Mouse (Mus musculus) CH12.LX (cell line): ENCODE measurements around the gene Smim14. TPM values are rescaled to one million over a fixed set of nuclear protein-coding genes. Genes with fewer than 3 reads are reported as not detected.

Experiments used
- DNase-seq: peaks from one replicate; pipeline ENCODE4 v3.0.0-alpha.2; 2013; ENCODE audit errors: extremely low read depth
- H3K27ac ChIP-seq: 2 replicates; pipeline ENCODE4 v1.5.1; 2012; ENCODE audit warnings: low read depth, mild to moderate bottlenecking, control low read depth, moderate library complexity; ENCODE audit not compliant: insufficient read depth
- H3K27me3 ChIP-seq: replicated peaks from 2 replicates; pipeline ENCODE3; 2012; ENCODE audit warnings: inconsistent platforms
- H3K36me3 ChIP-seq, 2 experiments: replicated peaks in 1 of 2; 2 replicates each; pipeline versions ENCODE3 to v1.6.1; 2012; ENCODE audit warnings: inconsistent platforms in 1 of 2, low read length in 1 of 2, mild to moderate bottlenecking in 1 of 2, mixed read lengths in 1 of 2, moderate library complexity in 1 of 2; ENCODE audit not compliant: control insufficient read depth in 1 of 2, insufficient read depth in 1 of 2
- H3K4me1 ChIP-seq, 2 experiments: 2 replicates each; pipeline ENCODE4 v1.6.1; 2012; ENCODE audit warnings: inconsistent platforms in 1 of 2, moderate library complexity in 1 of 2; ENCODE audit not compliant: insufficient read depth in 2 of 2, control insufficient read depth in 1 of 2
- H3K4me2 ChIP-seq: 2 replicates; pipeline ENCODE4 v1.6.1; 2012; ENCODE audit warnings: low read depth, mild to moderate bottlenecking, control low read depth; ENCODE audit not compliant: poor library complexity, insufficient read depth, severe bottlenecking
- H3K4me3 ChIP-seq, 3 experiments: fragments of 150-350 bp in 1 of 3; sonication (generic) in 1 of 3; replicated peaks in 1 of 3; 2 replicates each; pipeline versions ENCODE3 to v1.5.1; 2011 to 2012; ENCODE audit warnings: low read depth in 2 of 3, low read length in 2 of 3, mild to moderate bottlenecking in 2 of 3, moderate library complexity in 2 of 3, control low read depth in 1 of 3, improper control_type of control experiment in 1 of 3, inconsistent platforms in 1 of 3, mixed read lengths in 1 of 3; ENCODE audit not compliant: poor library complexity in 1 of 3
- H3K79me2 ChIP-seq: replicated peaks from 2 replicates; pipeline ENCODE4 v1.6.1; 2012; ENCODE audit warnings: mild to moderate bottlenecking, moderate library complexity; ENCODE audit not compliant: control insufficient read depth, poor library complexity, insufficient read depth, severe bottlenecking; ENCODE audit errors: extremely low read depth
- H3K9ac ChIP-seq: 2 replicates; pipeline ENCODE4 v1.6.1; 2012; ENCODE audit warnings: low read depth, mild to moderate bottlenecking, control low read depth, moderate library complexity; ENCODE audit not compliant: insufficient read depth
- H3K9me3 ChIP-seq: replicated peaks from 2 replicates; pipeline ENCODE3; 2012; ENCODE audit warnings: low read length, inconsistent platforms, mixed read lengths
- BHLHE40 ChIP-seq: IDR thresholded peaks from 2 replicates; pipeline ENCODE4 v1.6.1; 2011; ENCODE audit warnings: mild to moderate bottlenecking, low read depth, low read length, improper control_type of control experiment
- CHD1 ChIP-seq: IDR thresholded peaks from 2 replicates; pipeline ENCODE4 v1.6.1; 2012; ENCODE audit warnings: low read depth, low read length, improper control_type of control experiment, inconsistent platforms
- CHD2 ChIP-seq: IDR thresholded peaks from 2 replicates; pipeline ENCODE4 v1.6.1; 2011; ENCODE audit warnings: low read length, improper control_type of control experiment
- E2F4 ChIP-seq: IDR thresholded peaks from 2 replicates; pipeline ENCODE4 v1.6.1; 2011; ENCODE audit warnings: low read depth, low read length, improper control_type of control experiment; ENCODE audit not compliant: insufficient replicate concordance
- ELF1 ChIP-seq: IDR thresholded peaks from 2 replicates; pipeline ENCODE4 v1.6.1; 2014; ENCODE audit warnings: low read depth, mild to moderate bottlenecking, inconsistent platforms, low read length, improper control_type of control experiment
- IRF4 ChIP-seq: IDR thresholded peaks from 2 replicates; pipeline ENCODE4 v1.6.1; 2014; ENCODE audit warnings: low read depth, mild to moderate bottlenecking, inconsistent platforms, low read length, improper control_type of control experiment
- JUND ChIP-seq: conservative IDR thresholded peaks from 2 replicates; pipeline ENCODE4 v1.6.1; 2011; ENCODE audit warnings: low read depth, low read length, improper control_type of control experiment
- KAT2A ChIP-seq: IDR thresholded peaks from 2 replicates; pipeline ENCODE4 v1.6.1; 2012; ENCODE audit warnings: low read length, improper control_type of control experiment, inconsistent platforms; ENCODE audit not compliant: insufficient replicate concordance
- MAFK ChIP-seq: IDR thresholded peaks from 2 replicates; pipeline ENCODE4 v1.6.1; 2011; ENCODE audit warnings: low read length, improper control_type of control experiment; ENCODE audit not compliant: insufficient replicate concordance
- MAX ChIP-seq: IDR thresholded peaks from 2 replicates; pipeline ENCODE4 v1.6.1; 2011; ENCODE audit warnings: low read length, improper control_type of control experiment
- PAX5 ChIP-seq: IDR thresholded peaks from 2 replicates; pipeline ENCODE4 v1.6.1; 2012; ENCODE audit warnings: low read length, inconsistent platforms, mixed read lengths
- POLR2AphosphoS2 ChIP-seq: IDR thresholded peaks from 2 replicates; pipeline ENCODE4 v1.6.1; 2011; ENCODE audit warnings: low read depth, low read length, improper control_type of control experiment
- RAD21 ChIP-seq: IDR thresholded peaks from 2 replicates; pipeline ENCODE4 v1.6.1; 2011; ENCODE audit warnings: low read depth, mild to moderate bottlenecking, low read length, improper control_type of control experiment, moderate library complexity
- RCOR1 ChIP-seq: conservative IDR thresholded peaks from 2 replicates; pipeline ENCODE4 v1.6.1; 2012; ENCODE audit warnings: low read depth, mild to moderate bottlenecking, inconsistent platforms, low read length, improper control_type of control experiment
- SIN3A ChIP-seq: IDR thresholded peaks from 2 replicates; pipeline ENCODE4 v1.6.1; 2012; ENCODE audit warnings: low read length, improper control_type of control experiment, inconsistent platforms
- SMC3 ChIP-seq: IDR thresholded peaks from 2 replicates; pipeline ENCODE4 v1.6.1; 2011; ENCODE audit warnings: low read depth, low read length, improper control_type of control experiment
- TBP ChIP-seq: conservative IDR thresholded peaks from 2 replicates; pipeline ENCODE4 v1.6.1; 2011; ENCODE audit warnings: low read depth, low read length, improper control_type of control experiment
- TCF12 ChIP-seq: IDR thresholded peaks from 2 replicates; pipeline ENCODE4 v1.6.1; 2014; ENCODE audit warnings: low read depth, mild to moderate bottlenecking, inconsistent platforms, low read length, improper control_type of control experiment
- UBTF ChIP-seq: IDR thresholded peaks from 2 replicates; pipeline ENCODE4 v1.6.1; 2012; ENCODE audit warnings: low read depth, mild to moderate bottlenecking, inconsistent platforms, low read length, improper control_type of control experiment, moderate library complexity
- ZKSCAN1 ChIP-seq: IDR thresholded peaks from 2 replicates; pipeline ENCODE4 v1.6.1; 2012; ENCODE audit warnings: low read depth, inconsistent platforms, low read length, improper control_type of control experiment, borderline replicate concordance
- ZMIZ1 ChIP-seq: IDR thresholded peaks from 2 replicates; pipeline ENCODE4 v1.6.1; 2012; ENCODE audit warnings: low read depth, mild to moderate bottlenecking, inconsistent platforms, low read length, improper control_type of control experiment
- dilution Hi-C: fragments of 300-500 bp; cut with MboI; formaldehyde crosslinking; loops from 2 replicates; pipeline ENCODE4 v1.14.3; 2020; ENCODE audit warnings: low sequenced_read_pairs; ENCODE audit not compliant: extremely low pct_unique_long_range_greater_than_20kb, extremely low pct_ligation_motif_present
- in situ Hi-C: fragments of 300-500 bp; cut with MboI; formaldehyde crosslinking; loops from 3 replicates; pipeline ENCODE4 v1.14.3; 2019; ENCODE audit warnings: low sequenced_read_pairs, low pct_ligation_motif_present, low pct_unique_long_range_greater_than_20kb, mixed read lengths
- polyA plus RNA-seq: library from polyadenylated mRNA; unstranded; fragments of >175 nt; gene quantifications from 2 replicates; pipeline ENCODE4 v1.2.1, GENCODE M21; 2012; ENCODE audit warnings: low read depth; ENCODE audit not compliant: insufficient read length
- total RNA-seq, 2 experiments: library from RNA; depleted of rRNA; stranded (reverse); fragments of 300-350 nt in 1 of 2; fragments of >200 nt in 1 of 2; gene quantifications; 2 replicates each; pipeline ENCODE4 v1.2.3; 2012 to 2014

Smim14 gene
- total and polyA plus RNA-seq, 3 experiments: 11.4 to 50.2 (median 19.7) TPM

GRCm38 (mm10) chr5:65557109-65557508 lies 20.1 kb upstream of the Smim14 start:
- Histone ChIP-seq H3K27me3 (no peaks in the 10 kb centered on the region), H3K4me1 (peaks cover 0 to 13% of the 10 kb centered on the region in 2 experiments; a peak in 1 of 4 replicates), H3K9ac (no peak overlapping the region), H3K27ac (no peak overlapping the region), H3K36me3 (peaks cover 8 to 54% of the 10 kb centered on the region in 2 experiments), H3K79me2 (peaks cover 75% of the 10 kb centered on the region), H3K9me3 (no peaks in the 10 kb centered on the region), H3K4me2 (no peak overlapping the region), H3K4me3 (no peak overlapping the region)
- dilution Hi-C loops: no loop called here
- no peak for DNase-seq
- in situ Hi-C loops: no loop called here
- TF ChIP-seq JUND (no peak), RAD21 (no peak), IRF4 (no peak), MAX (no peak), UBTF (no peak), RCOR1 (no peak), SIN3A (no peak), POLR2AphosphoS2 (no peak), ZKSCAN1 (no peak), TBP (no peak), CHD1 (no peak)

- Histone ChIP-seq H3K4me1 (0 out of 4 replicates have a peak, but pooled peaks cover 0 to 4% of the 10 kb centered on the region in 2 experiments), H3K36me3 (peaks cover 5 to 62% of the 10 kb centered on the region in 2 experiments), H3K4me3 (no peak overlapping the region), H3K4me2 (no peak overlapping the region), H3K9ac (no peak overlapping the region), H3K27me3 (no peaks in the 10 kb centered on the region), H3K9me3 (no peaks in the 10 kb centered on the region), H3K27ac (no peak overlapping the region)
- dilution Hi-C loops: no loop called here
- in situ Hi-C loops: no loop called here
- DNase-seq: no peak
- TF ChIP-seq ELF1 (no peak), MAX (no peak), KAT2A (no peak), MAFK (no peak), PAX5 (no peak), E2F4 (no peak), JUND (no peak), RAD21 (no peak), SIN3A (no peak), ZMIZ1 (no peak), ZKSCAN1 (no peak), SMC3 (no peak), CHD2 (no peak), BHLHE40 (no peak), TBP (no peak), TCF12 (no peak)
- TF ChIP-seq, all 38 proteins: peak for 0
- H3K79me2 ChIP-seq: peaks cover 72% of the 10 kb centered on the region
Observed at GRCm38 (mm10) chr5:65549677-65550076, 12.7 kb upstream of the Smim14 start.
